Mouse (Mus musculus): ENCODE data around the gene Slc36a2.

Slc36a2 gene

GRCm38 (mm10) chr11:55184733-55185291, at the start of gene Slc36a2:
Slc36a2 (minus strand) TSS chr11:55185077.
- DNase-seq (ENCODE audit: low read depth, low spot score), result no peak

DNA sequence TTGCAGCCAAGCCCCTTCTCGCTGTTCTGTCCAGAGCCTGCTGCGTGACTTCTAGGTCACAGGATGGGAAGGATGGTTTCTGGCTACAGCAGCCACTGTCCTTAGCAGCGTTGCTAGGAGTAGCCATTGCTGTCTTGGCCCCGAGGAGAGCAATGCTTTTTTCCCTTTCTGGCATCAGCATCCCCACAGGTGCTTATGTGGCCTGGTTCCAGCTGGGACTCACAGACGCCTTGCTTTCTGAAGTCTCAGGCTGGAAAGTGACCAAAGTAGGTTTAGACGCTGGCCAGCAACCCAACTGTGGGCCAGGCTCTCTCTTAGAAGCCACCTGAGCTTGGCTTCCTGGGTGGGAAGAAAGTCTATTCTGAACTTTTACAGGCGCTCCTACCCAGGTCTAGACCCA, 49.4 kb upstream of the Slc36a2 start:
- no peak for DNase-seq (ENCODE audit: low read depth, low spot score)

- peak; percentile 32 for DNase-seq (ENCODE audit: low read depth, low spot score)
These were observed 46.2 kb upstream of the Slc36a2 start for GRCm38 (mm10) chr11:55231034-55231433.

GRCm38 (mm10) chr11:55221306-55221705, 36.4 kb upstream of the Slc36a2 start:
- DNase-seq (ENCODE audit: low read depth, low spot score), result peak; percentile 68

DNA sequence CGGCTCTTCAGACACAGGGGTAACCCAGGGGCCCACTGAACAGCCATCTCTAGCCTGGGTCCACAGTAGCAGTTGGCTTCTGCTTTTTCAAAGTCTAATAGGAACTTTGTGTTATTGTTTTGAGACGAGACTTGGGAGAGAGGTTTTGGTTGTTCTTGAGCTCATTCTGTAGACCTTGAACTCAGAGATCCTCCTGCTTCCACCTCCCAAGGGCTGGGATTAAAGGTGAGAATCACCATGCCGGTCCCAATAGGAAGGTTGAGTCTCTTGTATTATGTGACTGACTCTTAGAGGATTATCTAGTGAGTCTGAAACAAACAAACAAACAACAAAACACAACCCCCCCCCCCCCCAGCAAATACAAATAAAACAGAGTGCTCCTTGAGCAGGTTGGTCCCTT, 33.6 kb upstream of the Slc36a2 start:
- no peak for DNase-seq (ENCODE audit: low read depth, low spot score)

DNA sequence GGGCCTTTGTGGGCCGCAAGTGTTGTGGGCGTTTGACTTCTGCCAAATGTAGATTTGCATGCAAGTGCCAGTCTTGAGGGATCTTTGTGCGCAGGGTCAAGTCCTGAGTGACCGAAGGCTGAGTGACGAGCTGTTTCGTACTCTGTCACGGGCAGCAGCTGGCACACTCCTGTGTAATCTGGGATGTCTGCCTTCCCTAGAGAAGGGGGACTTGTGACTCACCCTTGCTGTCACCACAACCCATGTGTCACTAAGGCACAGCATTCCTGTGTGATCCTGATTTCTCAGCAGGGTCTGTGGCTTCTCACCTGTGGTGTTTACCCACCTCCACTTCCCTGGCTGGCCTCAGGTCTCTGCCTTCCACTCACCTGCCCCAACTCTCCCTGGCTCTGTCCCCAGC, 33.0 kb upstream of the Slc36a2 start:
- no peak for DNase-seq (ENCODE audit: low read depth, low spot score)

GRCm38 (mm10) chr11:55217418-55217817, 32.5 kb upstream of the Slc36a2 start:
- DNase-seq (ENCODE audit: low read depth, low spot score), result no peak

DNA sequence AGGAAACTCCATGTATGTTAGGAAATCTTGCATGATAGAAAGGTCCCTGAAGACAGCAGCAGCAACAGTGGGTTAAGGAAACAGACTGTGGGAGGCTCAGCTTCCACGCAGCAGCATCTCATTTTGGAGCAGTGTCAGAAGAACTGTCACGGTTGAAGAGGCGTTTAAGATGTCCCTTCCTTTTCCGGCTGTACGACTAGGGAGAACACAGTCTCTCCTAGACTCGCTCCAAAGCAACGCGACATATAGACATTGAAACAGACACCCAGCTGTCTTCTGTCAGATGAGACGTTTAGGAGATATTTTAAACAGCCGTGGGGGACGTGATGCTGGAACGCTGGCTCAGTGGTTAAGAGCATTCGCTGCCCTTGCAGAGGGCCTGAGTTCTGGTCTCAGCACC, 32.0 kb upstream of the Slc36a2 start:
- no peak for DNase-seq (ENCODE audit: low read depth, low spot score)

DNA sequence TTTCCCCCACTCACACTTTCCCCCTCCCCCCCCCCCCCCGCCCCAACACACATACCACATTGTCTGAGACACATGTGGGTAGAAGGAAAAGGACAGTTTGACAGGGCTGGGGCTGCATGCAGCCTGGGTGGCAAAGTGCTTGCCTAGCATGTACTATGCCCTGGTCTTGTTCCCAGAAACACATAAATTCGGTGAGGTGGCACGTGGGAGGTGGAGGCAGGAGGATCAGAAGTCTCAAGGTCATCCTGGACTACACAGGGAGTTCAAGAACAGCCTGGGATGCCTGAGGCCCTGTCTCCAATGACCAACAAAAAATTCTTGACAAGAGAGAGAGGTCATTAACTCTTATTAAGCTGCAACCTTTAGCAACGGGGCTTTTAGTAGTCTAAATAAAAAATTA, 31.2 kb upstream of the Slc36a2 start:
- no peak for DNase-seq (ENCODE audit: low read depth, low spot score)

DNA sequence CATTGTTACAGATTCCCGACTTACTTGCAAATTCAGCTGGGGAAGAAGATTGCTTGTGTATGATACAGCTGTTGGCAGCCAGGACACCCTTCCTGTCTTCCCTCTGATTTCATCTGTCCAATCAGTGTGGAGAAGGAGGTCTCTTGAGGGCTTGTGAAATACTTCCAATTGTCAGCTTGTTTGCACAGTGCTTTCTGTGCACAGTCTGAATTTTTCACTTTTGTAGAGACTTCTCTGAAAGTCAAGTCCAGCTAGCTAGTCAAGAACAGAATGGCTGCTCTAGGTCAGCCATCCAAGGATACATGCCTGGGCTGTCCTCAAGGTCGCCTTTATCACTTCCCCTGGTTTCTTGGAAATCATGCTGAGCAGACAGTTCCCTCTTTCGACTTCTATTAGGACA, 30.1 kb upstream of the Slc36a2 start:
- no peak for DNase-seq (ENCODE audit: low read depth, low spot score)

DNA sequence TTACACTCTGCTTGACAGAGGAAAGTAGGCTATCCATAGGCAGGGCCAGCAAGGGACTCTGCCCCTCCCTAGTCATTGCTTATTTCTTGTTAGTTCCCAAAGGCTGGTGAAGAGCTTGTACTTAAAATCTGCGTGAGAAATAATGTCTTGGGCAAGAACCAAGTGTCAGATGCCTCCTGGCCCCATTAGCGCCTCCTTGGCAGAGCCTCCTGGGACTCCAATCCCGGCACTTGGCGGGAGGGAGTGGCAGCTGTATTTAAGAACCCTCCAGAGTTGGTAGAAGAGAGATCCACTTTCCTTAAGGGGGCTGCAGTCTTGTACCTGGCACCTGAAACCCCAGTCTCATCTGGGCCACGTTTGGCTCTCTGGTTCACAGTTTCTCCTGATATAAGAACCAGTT, 29.3 kb upstream of the Slc36a2 start:
- DNase-seq (ENCODE audit: low read depth, low spot score), result no peak

GRCm38 (mm10) chr11:55213518-55213917, 28.6 kb upstream of the Slc36a2 start:
- DNase-seq (ENCODE audit: low read depth, low spot score), result no peak

DNA sequence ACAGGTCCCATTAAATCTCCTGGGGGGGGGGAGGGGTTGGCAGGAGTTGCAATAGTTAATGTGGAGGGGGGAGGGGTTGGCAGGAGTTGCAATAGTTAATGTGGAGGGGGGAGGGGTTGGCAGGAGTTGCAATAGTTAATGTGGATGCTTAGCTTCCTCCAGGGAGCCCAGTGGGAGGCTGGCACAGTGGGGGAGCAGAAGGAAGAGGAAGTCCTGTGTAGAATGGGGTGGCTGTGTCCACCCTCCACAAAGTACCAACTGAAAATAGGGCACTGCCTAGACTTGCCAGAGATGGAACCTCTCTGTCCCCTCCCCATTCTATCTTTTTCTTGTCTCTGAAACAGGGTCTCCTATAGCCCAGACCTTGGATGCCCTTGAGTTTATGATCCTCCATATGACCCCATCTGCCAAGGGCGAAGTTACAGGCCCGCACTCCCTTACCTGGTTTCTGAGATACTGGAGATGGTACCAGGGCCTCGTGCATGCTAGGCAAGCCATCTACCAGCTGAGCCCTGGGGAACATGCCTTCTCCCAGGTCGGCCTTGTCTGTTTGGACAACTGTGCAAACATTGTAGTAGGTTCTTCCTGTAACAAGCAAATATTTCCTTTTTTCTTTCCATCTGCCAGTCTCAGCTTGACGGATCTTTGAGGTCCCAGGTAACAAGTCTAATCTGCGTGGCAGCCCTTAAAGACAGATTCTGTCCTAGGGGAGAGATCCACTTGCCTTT, 24.9 kb upstream of the Slc36a2 start:
- DNase-seq (ENCODE audit: low read depth, low spot score), result no peak

- DNase-seq (ENCODE audit: low read depth, low spot score), result no peak
These were observed 24.2 kb upstream of the Slc36a2 start for GRCm38 (mm10) chr11:55209032-55209431.

DNA sequence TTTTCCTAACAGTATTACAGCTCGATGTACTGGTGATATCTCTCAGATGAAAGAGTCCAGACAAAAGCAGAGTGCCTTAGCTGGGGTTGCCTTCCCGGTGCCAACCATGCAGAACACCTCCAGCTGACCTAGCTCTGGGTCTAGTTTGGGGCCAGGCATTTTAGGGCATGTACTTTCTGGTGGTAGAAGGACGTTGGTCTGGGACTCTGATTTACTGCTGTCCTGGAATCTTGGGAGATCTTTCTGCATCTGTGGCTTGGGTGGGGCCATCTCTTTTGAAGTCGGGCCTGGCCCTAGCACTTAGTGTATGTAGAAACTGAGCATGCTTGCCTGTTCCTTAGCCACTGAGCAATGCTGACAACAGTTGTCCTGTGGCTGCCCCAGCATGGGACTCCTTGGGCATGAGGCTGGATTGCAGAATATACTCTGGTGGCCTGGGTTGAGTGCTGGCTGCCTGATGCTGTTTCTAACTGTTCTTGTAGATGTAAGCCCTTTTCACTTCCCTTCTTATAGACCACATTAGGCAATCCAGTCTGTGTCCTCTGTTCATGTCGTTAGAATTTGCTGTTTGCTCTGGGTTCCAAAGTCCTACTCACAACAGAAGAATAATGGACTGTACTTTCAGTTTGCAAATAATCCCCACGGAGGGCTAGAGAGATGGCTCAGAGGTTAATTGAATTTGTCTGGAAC, 23.3 kb upstream of the Slc36a2 start:
- DNase-seq (ENCODE audit: low read depth, low spot score), result no peak

DNA sequence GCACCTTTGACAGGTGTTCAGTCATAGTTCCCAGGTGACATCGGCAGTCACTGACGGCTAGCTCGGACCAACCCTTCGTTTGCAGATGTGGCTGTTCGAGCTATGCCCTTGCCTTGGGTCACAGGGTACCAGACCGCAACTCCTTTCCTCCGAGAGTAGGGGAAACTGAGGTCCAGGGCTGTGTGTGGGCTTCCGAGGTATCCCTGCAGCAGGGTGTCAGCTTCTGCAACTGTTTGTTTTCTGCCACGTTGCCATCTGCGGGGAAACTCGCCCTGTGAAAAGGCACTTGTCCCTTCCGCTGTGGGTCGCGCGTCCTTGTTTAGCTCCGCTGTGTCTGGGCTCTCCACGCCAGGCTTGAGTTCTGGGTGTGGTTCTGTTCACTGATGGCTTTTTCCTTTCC, 19.7 kb upstream of the Slc36a2 start:
- no peak for DNase-seq (ENCODE audit: low read depth, low spot score)

DNA sequence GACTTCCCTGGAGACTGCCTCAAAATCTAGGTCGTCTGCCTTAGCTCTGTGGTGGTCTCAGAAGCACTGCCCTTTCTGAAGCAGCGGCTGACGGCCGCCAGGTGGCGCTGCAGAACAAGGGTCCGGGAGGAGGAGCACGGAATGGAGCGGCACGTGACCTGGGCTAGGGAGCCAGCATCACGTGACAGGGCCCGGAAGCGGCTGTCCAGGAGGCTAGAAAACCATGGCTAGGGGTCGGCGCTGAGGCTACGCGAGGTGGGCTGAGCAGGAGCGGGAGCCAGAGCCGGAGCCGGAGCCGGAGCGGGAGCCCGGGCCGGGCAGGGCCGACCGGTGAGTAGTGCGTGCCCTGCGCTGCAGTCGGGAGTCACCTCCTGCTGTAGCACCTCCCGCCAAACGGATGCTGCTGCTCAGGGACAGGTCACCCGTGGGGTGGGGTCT, 19.3 kb upstream of the Slc36a2 start, which contains the start of gene Slc36a1:
Gene Slc36a1 (plus strand): TSS at position 192 of the 438 bp plus-strand sequence.
- peak; percentile 93 for DNase-seq (ENCODE audit: low read depth, low spot score)

- DNase-seq (ENCODE audit: low read depth, low spot score), result peak; percentile 48
These were observed 13.0 kb upstream of the Slc36a2 start for GRCm38 (mm10) chr11:55197740-55198510.

DNA sequence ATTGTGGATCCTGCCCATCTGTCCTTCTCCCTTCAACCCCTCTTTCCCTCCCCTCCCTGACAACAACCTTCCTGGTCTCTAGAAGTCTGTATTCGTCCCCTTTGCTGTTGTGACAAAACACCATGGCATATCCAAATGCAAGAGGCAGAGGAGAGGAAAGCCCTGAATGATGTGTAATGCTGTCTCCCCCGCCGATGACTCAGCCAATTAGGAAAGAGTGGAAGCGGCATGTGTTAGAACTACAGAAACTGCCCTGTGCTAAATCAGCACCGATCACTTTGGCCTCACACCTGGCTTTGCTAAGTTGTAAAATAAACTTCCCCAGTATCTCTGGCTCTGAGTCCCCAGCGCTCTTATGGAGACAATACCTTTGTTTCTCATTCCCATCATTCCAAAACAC, 12.2 kb upstream of the Slc36a2 start:
- no peak for DNase-seq (ENCODE audit: low read depth, low spot score)

GRCm38 (mm10) chr11:55190216-55190615, 5.3 kb upstream of the Slc36a2 start:
- DNase-seq (ENCODE audit: low read depth, low spot score), result no peak

- no peak for DNase-seq (ENCODE audit: low read depth, low spot score)
These were observed 2.9 kb upstream of the Slc36a2 start for GRCm38 (mm10) chr11:55187777-55188176.

- DNase-seq (ENCODE audit: low read depth, low spot score), result no peak
These were observed 2.4 kb upstream of the Slc36a2 start for GRCm38 (mm10) chr11:55187292-55187691.

All from CD4-positive helper T cell, adult 2 months (primary cell).